Mouse (Mus musculus) myocyte (in vitro differentiated cells): ENCODE results near the gene Ccnd3.

ENCODE experiments used
- CEBPB ChIP-seq: IDR thresholded peaks from 2 replicates; pipeline ENCODE4 v1.6.1; 2011; ENCODE audit warnings: mild to moderate bottlenecking, moderate library complexity; ENCODE audit not compliant: poor library complexity, insufficient read depth, severe bottlenecking
- E2F4 ChIP-seq: IDR thresholded peaks from one replicate; pipeline ENCODE4 v1.6.1; 2011; ENCODE audit warnings: mild to moderate bottlenecking, control low read depth, moderate library complexity; ENCODE audit not compliant: insufficient read depth
- MAX ChIP-seq: IDR thresholded peaks from one replicate; pipeline ENCODE4 v1.6.1; 2011; ENCODE audit warnings: low read depth, mild to moderate bottlenecking, control low read depth
- MYOG ChIP-seq, 3 experiments: IDR thresholded peaks; one replicate each; pipeline ENCODE4 v1.6.1; 2011; ENCODE audit warnings: control low read depth in 2 of 3, low read depth in 2 of 3, mild to moderate bottlenecking in 2 of 3; ENCODE audit not compliant: insufficient read length in 2 of 3, control insufficient read depth in 1 of 3, insufficient read depth in 1 of 3
- POLR2A ChIP-seq: IDR thresholded peaks from one replicate; pipeline ENCODE4 v1.6.1; 2011; ENCODE audit warnings: low read depth, mild to moderate bottlenecking, control low read depth, moderate library complexity; ENCODE audit not compliant: insufficient read length

GRCm38 (mm10) chr17:47567271-47567670 lies 62.4 kb downstream of the Ccnd3 start:
- TF ChIP-seq POLR2A (no peak), MAX (no peak), MYOG (IDR thresholded peaks at IDR 0.05; ENCODE audit: control insufficient read depth in 1 of 3, insufficient read depth in 1 of 3, insufficient read length in 2 of 3, low read depth in 2 of 3) (no peak), E2F4 (no peak), CEBPB (no peak)
